Mouse (Mus musculus) frontal cortex, postnatal 25 days (tissue): ENCODE results near the gene Zbtb22.

ENCODE experiments used
- DNase-seq, 2 experiments: peaks; one replicate each; pipeline ENCODE4 v3.0.0; 2022; ENCODE audit warnings: low spot score in 2 of 2

Gene Zbtb22

GRCm38 (mm10) chr17:33965082-33965845 lies 49.6 kb downstream of the Zbtb22 start:
- no peak for DNase-seq

GRCm38 (mm10) chr17:33965846-33966550 lies 50.3 kb downstream of the Zbtb22 start:
- DNase-seq: no peak

- DNase-seq: peak; percentile 69 to 70
These were observed 52.8 kb downstream of the Zbtb22 start for GRCm38 (mm10) chr17:33968489-33968888.
